Mouse (Mus musculus) cortical plate, adult 2 months (tissue): Measurements from ENCODE around the gene Dync1i1.

Source experiments
- CTCF ChIP-seq: fragments of 200-500 bp; IDR thresholded peaks from 2 replicates; pipeline ENCODE4 v1.5.1; 2011; ENCODE audit warnings: mild to moderate bottlenecking, control low read depth, low read length; ENCODE audit not compliant: insufficient read depth; ENCODE audit errors: extremely low read depth
- POLR2A ChIP-seq: fragments of 200-500 bp; IDR thresholded peaks from 2 replicates; pipeline ENCODE4 v1.6.1; 2011; ENCODE audit warnings: mild to moderate bottlenecking, low read length, control low read depth; ENCODE audit not compliant: insufficient read depth; ENCODE audit errors: extremely low read depth

GRCm38 (mm10) chr6:6004756-6005485 lies 279.5 kb downstream of the Dync1i1 start:
- TF ChIP-seq CTCF (no peak), POLR2A (no peak)
